Mouse (Mus musculus) testis, adult 2 months (tissue): ENCODE measurements around the gene Nedd9.

ENCODE experiments used
- CTCF ChIP-seq: fragments of 200-500 bp; IDR thresholded peaks from 2 replicates; pipeline ENCODE4 v1.5.1; 2012; ENCODE audit warnings: low read depth, mild to moderate bottlenecking, inconsistent platforms, low read length, moderate library complexity; ENCODE audit not compliant: control insufficient read depth, insufficient read depth, insufficient replicate concordance
- POLR2A ChIP-seq: fragments of 200-500 bp; IDR thresholded peaks from 2 replicates; pipeline ENCODE4 v1.6.1; 2012; ENCODE audit warnings: low read depth, mild to moderate bottlenecking, inconsistent platforms, low read length, moderate library complexity; ENCODE audit not compliant: control insufficient read depth

- TF ChIP-seq POLR2A (no peak), CTCF (no peak)
Measured at GRCm38 (mm10) chr13:41331671-41332340, 155.4 kb downstream of the Nedd9 start.
